Mouse (Mus musculus) embryonic facial prominence, embryonic 11.5 days (tissue): Measurements from ENCODE around the gene Eif4e1b. TPM values are rescaled to one million over a fixed set of nuclear protein-coding genes. Genes with fewer than 3 reads are reported as not detected.
"Not testable (repeated sequence)": the region's sequence is repeated elsewhere in the genome, so short reads cannot be mapped to it uniquely, and the experiment has no call there.

Experiments used
- ATAC-seq: fragments of 200-750 bp; cut with Nextera tagmentation; replicated peaks from 2 replicates; pipeline ENCODE4 v1.8.0; 2017; ENCODE audit warnings: low read depth; ENCODE audit not compliant: insufficient number of reproducible peaks, low FRiP score, low TSS enrichment
- DNase-seq: peaks from one replicate; pipeline ENCODE4 v3.0.0-alpha.2; 2015; ENCODE audit warnings: low spot score
- H3K27ac ChIP-seq: fragments of 300-500 bp; sonication (generic); replicated peaks from 2 replicates; pipeline ENCODE4 v1.5.1; 2014; ENCODE audit warnings: mild to moderate bottlenecking, low read depth, low read length, control low read depth
- H3K27me3 ChIP-seq: fragments of 300-500 bp; sonication (generic); 2 replicates; pipeline ENCODE4 v1.6.1; 2014; ENCODE audit warnings: mild to moderate bottlenecking, low read length, moderate library complexity, mixed read lengths; ENCODE audit not compliant: control insufficient read depth, insufficient read depth
- H3K36me3 ChIP-seq: fragments of 300-500 bp; sonication (generic); replicated peaks from 2 replicates; pipeline ENCODE4 v1.6.1; 2014; ENCODE audit warnings: low read depth, mild to moderate bottlenecking, low read length, moderate library complexity, mixed read lengths; ENCODE audit not compliant: control insufficient read depth, insufficient read depth
- H3K4me1 ChIP-seq: fragments of 300-500 bp; sonication (generic); 2 replicates; pipeline ENCODE4 v1.6.1; 2014; ENCODE audit warnings: low read length, mixed read lengths; ENCODE audit not compliant: control insufficient read depth, insufficient read depth
- H3K4me2 ChIP-seq: fragments of 300-500 bp; sonication (generic); 2 replicates; pipeline ENCODE4 v1.6.1; 2014; ENCODE audit warnings: low read depth, mild to moderate bottlenecking, control low read depth, low read length, moderate library complexity
- H3K4me3 ChIP-seq: fragments of 300-500 bp; sonication (generic); 2 replicates; pipeline ENCODE4 v1.5.1; 2014; ENCODE audit warnings: low read depth, low read length, control low read depth
- H3K9ac ChIP-seq: fragments of 300-500 bp; sonication (generic); replicated peaks from 2 replicates; pipeline ENCODE4 v1.6.1; 2014; ENCODE audit warnings: mild to moderate bottlenecking, control low read depth, low read length
- H3K9me3 ChIP-seq: fragments of 300-500 bp; sonication (generic); replicated peaks from 2 replicates; pipeline ENCODE4 v1.6.1; 2016; ENCODE audit warnings: mild to moderate bottlenecking, low read length, inconsistent platforms, mixed read lengths; ENCODE audit not compliant: control insufficient read depth
- WGBS: fragments of 180-500 bp; shearing (Covaris S2); extraction: QIAGEN DNeasy Blood & Tissue Kit; methylation state at CpG from one replicate; pipeline ENCODE4 v1.1.7; 2014; 5-methylcytosine and 5-hydroxymethylcytosine counted together
- polyA plus RNA-seq: library from polyadenylated mRNA; unstranded; fragments of >200 nt; fragmentation: Nextera tagmentation; extraction: Ambion mirVana; gene quantifications from 2 replicates; pipeline ENCODE4 v1.2.1, GENCODE M21; 2014

Gene Eif4e1b
- polyA plus RNA-seq, 1 experiment from 2014 or later: not detected

DNA sequence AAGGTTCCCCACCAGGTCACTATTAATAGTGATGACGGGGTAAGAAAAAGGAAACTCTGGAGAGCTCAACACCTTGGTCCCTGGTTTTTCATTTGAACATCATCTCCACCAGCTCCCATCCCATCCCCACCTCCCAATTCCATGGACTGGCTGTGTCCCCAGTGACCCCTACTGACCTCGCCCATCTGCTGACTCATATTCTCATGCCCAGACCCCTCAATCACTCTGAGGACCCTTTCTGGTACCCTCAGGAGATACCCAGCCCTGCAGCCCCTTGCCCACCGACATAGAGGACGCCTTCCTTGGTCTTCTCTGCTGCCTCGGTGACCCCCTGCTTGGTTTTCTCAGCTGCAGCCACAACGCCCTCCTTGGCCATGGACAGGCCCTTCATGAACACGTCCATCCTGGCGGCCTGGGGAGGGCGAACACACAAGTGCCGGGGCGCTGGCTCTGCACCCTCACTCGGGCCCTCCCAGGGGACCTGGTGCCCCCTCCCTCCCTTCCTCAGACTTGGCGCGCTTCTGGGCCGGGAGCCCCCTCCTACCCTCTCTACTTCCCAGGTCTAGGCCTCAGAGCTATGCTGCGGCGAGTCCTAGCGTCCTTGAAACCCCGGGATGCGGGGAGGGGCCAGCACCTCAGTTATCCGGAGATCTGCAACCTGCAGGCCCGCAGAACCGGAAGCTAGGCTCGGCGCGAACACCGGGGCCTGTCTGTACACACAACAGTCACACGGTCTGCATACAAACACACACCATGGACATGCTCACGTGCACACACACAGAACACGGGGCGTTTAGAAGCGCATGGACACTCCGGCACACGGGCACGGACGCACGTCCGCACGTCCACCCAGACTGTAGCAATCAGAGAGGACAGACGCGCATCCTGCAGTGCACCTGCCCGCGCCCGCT lies 18.3 kb upstream of the Eif4e1b start:
- peaks cover 3% of the 10 kb centered on the region; the same call in 1 of the 2 replicates for H3K4me1 ChIP-seq
- H3K27ac ChIP-seq: no peak overlapping the region
- H3K4me3 ChIP-seq: peak overlapping the region; percentile 32
- no peaks in the 10 kb centered on the region for H3K9me3 ChIP-seq
- peak overlapping the region; percentile 61 for H3K4me2 ChIP-seq
- H3K9ac ChIP-seq: no peak overlapping the region; the same call in 1 of the 2 replicates
- peaks cover 46% of the 10 kb centered on the region for H3K27me3 ChIP-seq
- no peak for ATAC-seq
- 5% methylated on average over 44 of the region's 44 CpGs for WGBS
- no peaks in the 10 kb centered on the region for H3K36me3 ChIP-seq
- no peak for DNase-seq

DNA sequence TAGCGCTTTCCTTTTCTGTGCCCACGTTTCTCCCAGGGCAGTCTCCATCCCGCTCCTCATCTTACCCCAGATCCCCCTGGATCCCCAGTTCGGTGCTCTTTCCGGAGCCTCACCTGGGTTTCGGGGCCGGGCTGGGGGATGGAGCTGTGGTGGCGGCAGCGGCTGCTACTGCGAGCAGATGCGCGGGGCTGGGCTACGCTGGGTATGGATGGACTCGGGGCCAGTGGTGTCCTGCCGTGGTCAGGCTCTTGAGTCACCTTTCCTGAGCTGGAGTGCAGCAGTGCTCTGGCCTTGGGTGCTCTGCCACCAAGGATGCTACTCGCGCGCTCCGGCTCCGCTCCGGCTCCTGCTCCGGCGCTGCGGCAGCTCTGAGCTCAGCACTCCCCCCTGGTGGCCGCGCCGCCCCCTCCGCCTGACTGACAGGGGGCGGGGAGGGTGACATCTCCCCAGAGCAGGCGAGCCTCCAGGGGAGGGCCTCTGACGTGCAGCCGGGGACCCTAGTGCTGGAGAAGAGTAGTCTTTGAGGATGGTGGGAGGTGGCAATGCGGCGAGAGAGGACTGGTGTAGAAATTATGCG lies 17.5 kb upstream of the Eif4e1b start, which contains the start of gene Sncb:
Gene Sncb, minus strand, starts transcription at position 404 of the 577 bp plus-strand sequence.
- no peak within 1 kb of the TSS for H3K27ac ChIP-seq

DNA sequence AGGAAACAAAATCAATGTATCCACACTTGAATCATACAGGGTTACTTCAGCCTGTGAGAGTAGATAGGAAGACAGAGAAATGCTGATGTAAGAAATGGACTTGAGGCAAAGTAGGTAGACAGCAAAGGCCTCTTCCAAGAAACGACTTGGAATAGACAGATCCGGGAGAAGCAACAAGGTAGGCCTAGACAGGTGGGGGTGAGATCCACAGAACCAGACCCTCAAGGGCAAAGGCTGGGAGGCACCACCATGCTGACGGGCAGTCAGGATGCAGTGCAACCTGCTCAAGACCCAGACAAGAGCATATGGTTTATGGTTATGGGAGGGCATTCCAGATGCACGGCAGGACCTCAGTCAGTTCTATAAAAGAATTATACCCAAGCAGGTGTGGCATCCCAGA lies 16.8 kb upstream of the Eif4e1b start:
- ATAC-seq: no peak
- Histone ChIP-seq H3K9me3 (no peaks in the 10 kb centered on the region), H3K4me3 (no peak overlapping the region), H3K27me3 (peaks cover 46% of the 10 kb centered on the region), H3K4me2 (no peak overlapping the region), H3K9ac (no peak overlapping the region), H3K4me1 (peaks cover 3% of the 10 kb centered on the region; the same call in 1 of the 2 replicates), H3K27ac (no peak overlapping the region), H3K36me3 (no peaks in the 10 kb centered on the region)
- WGBS: 79% methylated on average over 4 of the region's 4 CpGs
- DNase-seq: no peak

More for the DNA sequence above, 17.5 kb upstream of the Eif4e1b start, which contains the start of gene Sncb:
- WGBS: 2% methylated on average over 35 of the region's 35 CpGs
- H3K36me3 ChIP-seq: no peaks in the 10 kb centered on the region
- H3K9ac ChIP-seq: no peak within 1 kb of the TSS; the same call in 1 of the 2 replicates
- peak within 1 kb of the TSS; percentile 32 for H3K4me3 ChIP-seq
- H3K27me3 ChIP-seq: peaks cover 46% of the 10 kb centered on the region
- peak; percentile 71 for DNase-seq
- H3K4me1 ChIP-seq: peaks cover 3% of the 10 kb centered on the region; the same call in 1 of the 2 replicates
- ATAC-seq: peak; percentile 71
- H3K9me3 ChIP-seq: no peaks in the 10 kb centered on the region
- H3K4me2 ChIP-seq: peak within 1 kb of the TSS; percentile 61

DNA sequence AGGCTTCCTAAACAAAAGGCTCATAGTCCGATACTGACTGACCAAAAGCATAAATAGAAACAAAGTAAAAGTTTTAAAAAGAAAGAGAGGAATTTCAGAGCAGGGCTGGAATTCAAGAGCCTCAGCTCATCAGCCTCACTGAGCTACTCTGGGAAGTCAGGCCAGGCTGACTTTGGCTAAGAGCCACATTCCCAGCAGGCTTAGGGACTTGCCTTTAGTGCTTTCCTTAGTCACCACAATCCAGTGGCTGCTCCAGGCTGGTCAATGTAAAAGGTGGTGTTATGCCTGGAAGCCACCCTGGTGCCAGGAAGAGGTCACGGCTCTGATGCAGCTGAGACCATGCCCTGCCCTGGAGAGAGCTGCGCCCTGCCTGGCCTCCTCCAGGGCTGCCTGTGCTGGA lies 3.2 kb upstream of the Eif4e1b start:
- no peak overlapping the region for H3K4me3 ChIP-seq
- no peak for DNase-seq
- H3K9me3 ChIP-seq: no peaks in the 10 kb centered on the region
- H3K27me3 ChIP-seq: no peaks in the 10 kb centered on the region
- no peak overlapping the region for H3K27ac ChIP-seq
- ATAC-seq: no peak
- H3K36me3 ChIP-seq: no peaks in the 10 kb centered on the region
- no peak overlapping the region for H3K4me2 ChIP-seq
- no peak overlapping the region for H3K9ac ChIP-seq
- 74% methylated on average over 3 of the region's 3 CpGs for WGBS
- no peaks in the 10 kb centered on the region for H3K4me1 ChIP-seq

DNA sequence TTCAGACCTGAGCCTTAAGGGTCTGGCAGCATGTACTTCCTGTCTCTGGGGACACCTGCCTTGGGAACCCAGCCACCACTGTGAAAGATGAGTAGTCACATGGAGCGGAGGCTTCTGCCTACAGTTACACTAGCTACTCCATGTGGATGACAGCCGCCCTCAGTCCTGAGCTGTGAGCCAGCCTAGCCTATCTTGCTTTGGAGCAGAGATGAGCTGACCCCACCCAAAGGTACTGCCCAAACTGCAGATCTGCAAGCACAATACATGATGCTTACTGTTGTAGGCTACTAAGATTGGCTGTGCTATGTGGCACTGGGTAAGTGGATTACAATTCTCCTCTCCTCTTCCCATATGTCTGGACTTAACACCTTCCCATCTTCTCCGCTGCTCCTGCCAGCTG lies 2.7 kb upstream of the Eif4e1b start:
- Histone ChIP-seq H3K4me1 (no peaks in the 10 kb centered on the region), H3K9ac (no peak overlapping the region), H3K4me3 (no peak overlapping the region), H3K36me3 (no peaks in the 10 kb centered on the region), H3K27me3 (no peaks in the 10 kb centered on the region), H3K9me3 (no peaks in the 10 kb centered on the region), H3K27ac (no peak overlapping the region), H3K4me2 (no peak overlapping the region)
- no peak for DNase-seq
- no peak for ATAC-seq
- 82% methylated on average over 3 of the region's 3 CpGs for WGBS

DNA sequence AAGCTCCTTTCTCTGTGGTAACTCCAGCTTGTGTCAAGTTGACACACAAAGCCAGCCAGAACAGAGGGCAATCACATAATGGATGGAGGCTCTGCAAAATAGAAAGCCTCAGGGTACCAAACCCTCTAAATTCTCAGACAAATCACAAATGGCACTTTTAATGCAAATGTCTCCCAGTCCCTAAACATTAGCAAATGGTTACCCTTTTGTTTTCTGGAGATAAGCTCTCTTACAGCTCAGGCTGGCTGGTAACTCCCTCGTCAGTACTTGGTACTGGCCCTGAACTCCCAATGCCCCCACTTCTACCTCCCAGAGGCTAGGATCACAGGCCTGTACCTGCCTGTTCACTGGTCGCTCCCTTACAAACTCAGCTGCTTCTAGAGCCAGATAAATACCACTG lies 563 bp upstream of the Eif4e1b start:
- H3K36me3 ChIP-seq: no peaks in the 10 kb centered on the region
- no peaks in the 10 kb centered on the region for H3K9me3 ChIP-seq
- no peaks in the 10 kb centered on the region for H3K27me3 ChIP-seq
- no peak for DNase-seq
- no peak overlapping the region for H3K4me2 ChIP-seq
- no peaks in the 10 kb centered on the region for H3K4me1 ChIP-seq
- 47% methylated on average over 2 of the region's 2 CpGs for WGBS
- H3K9ac ChIP-seq: no peak overlapping the region
- H3K4me3 ChIP-seq: no peak overlapping the region
- ATAC-seq: no peak
- H3K27ac ChIP-seq: no peak overlapping the region

DNA sequence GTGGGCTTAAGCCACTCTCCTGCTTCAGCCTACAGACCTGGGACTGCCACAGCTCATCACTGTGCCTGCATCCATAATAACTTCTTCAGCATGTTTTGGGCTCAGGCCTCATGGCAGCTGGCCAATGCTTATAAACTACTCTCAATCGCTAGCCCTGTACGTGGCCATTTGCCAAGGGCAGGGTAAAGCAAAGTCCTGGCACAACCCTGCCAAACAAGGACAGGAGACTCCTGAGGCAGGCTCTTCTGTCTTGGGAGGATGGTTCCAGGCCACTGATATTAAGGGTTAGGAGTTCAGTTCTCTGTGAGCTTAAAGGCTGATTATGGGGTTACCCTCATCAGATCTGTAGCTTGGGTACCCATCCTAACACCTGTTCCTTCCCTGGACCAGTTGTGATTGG lies 3.8 kb downstream of the Eif4e1b start:
- not testable (repeated sequence) for H3K36me3 ChIP-seq, DNase-seq, H3K9ac ChIP-seq, H3K4me2 ChIP-seq, H3K27ac ChIP-seq, H3K9me3 ChIP-seq, H3K4me1 ChIP-seq, H3K27me3 ChIP-seq, ATAC-seq, H3K4me3 ChIP-seq
- WGBS: 81% methylated on average over 2 of the region's 2 CpGs
